Mouse (Mus musculus) thymus, postnatal 25 days (tissue): ENCODE data around the gene Fzd9.
"Not testable (repeated sequence)": the region's sequence is repeated elsewhere in the genome, so short reads cannot be mapped to it uniquely, and the experiment has no call there.

ENCODE experiments used
- DNase-seq: peaks from one replicate; pipeline ENCODE4 v3.0.0; 2022

Gene Fzd9

DNA sequence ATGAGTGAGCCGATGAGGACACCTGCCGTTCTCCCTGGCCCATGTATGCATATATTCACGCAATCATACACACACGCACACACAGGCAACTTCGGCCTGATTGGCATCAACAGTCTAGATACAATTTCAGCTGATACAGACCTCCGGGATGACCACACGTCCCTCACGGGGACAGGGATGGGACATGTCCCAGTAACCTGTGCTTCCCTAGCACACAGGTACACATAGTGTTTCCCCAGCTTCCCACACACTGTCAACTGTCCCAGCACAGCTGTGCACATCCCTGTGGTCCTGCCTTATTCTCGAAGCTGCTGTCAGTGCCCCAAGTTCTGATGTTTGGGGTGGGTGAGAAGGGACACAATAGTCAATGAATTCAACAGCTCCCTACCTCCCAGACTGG lies 3.7 kb downstream of the Fzd9 start:
- DNase-seq = no peak

DNA sequence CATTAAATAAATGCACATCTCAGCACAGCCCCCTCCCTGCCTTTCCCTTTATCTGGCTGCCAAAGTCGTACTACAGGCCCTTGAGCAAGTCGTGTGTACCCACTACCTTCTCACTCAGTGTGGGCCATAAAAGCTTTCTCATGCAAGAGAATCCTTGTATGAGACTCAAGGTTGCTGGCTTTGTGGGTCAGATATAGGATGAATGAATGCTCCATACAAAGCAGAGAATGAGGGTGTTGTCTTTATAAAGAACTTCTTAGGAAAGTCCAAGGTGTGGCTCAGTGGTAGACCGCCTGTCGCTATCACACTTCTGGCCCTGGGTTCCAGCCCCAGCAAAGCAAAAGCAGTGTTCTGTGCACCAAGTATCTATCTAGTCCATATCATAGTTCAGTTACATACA lies 4.5 kb downstream of the Fzd9 start:
- no peak for DNase-seq

DNA sequence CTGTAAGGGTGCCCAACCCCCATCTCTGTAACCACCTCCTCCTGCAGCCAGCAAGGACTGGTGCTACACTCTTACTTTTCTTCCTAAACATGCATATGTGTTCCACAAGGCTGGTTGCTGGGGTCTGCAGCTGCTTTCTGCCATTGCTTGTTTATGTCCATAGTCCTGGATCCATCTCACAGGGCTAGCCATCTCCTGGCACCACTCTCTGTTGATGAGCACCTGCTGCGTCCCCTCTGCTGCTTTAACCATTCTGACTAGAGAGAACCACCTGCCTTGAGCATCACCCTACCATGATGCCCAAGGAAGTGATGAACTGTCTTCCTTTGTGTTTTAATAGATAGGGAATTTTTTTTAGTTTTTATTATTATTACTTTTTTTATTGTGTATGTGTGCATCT lies 7.9 kb downstream of the Fzd9 start:
- no peak for DNase-seq

DNA sequence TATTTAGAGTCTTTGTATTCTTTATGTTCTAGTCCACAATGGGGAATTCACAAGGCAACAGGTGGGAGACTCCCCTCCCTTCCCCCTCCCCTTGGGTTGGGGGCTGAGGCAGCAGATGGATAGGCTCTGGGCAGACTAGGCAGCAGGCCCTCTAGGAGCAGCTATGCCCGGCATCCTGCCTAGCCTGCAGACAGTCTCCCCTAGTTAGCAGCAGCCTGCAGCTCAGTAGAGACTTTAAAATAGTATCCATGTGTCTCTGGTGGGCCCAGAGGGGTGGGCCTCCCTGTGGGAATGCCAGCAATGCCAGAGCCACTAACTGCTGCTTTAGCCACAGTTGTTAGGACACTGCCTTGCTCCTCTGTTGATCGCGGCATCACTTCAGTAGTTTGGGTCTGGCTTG lies 8.4 kb downstream of the Fzd9 start:
- DNase-seq = no peak

DNA sequence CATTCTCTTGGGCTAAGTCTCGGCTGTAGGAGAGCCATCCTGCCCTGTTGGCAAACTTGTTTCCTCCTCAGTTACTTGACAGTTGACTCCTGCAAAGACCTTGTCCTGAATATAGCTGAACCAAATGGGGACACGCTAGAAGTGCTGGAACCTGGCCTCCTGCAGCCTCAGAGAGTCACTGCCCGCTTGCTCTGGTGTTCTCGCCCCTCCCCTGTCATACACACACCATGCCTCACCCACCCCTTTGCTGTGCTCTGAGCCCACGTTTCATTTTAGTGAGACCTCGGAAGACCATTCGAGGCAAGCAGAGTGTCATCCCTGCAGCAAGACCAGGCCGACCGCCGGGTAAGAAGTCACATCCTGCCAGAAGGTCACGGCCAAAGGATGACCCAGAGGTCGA lies 8.9 kb downstream of the Fzd9 start:
- DNase-seq = no peak

DNA sequence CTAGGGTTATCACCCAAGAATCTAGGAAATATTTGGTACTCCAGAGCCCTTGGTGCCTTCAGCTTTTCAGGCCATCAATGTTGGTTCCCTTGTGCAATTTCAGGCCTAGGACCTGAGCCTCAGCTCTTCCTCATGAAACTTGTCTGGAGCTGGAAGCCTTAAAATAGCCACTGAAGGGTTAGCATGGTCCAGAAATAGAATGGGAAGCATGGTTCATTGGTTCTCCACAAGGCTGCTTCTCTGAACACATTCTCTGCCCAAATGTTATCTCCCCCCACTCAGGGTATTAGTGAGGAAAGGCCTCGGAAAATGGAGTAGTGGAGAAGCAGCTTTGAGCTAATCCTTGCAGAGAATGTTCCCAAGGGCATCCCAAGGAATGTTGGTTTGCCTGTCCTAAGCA lies 9.6 kb downstream of the Fzd9 start:
- no peak for DNase-seq

DNA sequence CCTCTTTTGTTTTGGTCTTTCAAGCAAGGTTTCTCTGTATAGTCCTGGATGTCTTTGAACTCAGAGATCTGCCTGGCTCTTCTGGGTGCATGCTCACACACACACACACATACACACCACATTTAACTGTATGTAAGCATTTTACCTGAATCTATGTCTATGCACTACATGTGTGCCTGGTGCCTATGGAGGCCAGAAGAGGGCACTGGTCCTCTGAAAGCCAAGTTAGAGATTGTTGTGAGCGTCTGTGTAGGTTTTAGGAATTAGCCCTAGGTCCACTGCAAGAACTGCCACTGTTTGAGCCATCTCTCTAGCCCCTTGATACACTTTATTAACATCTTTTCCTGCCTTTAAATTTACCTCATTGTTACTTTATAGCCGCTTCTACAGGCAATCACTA lies 12.2 kb downstream of the Fzd9 start:
- DNase-seq = no peak

DNA sequence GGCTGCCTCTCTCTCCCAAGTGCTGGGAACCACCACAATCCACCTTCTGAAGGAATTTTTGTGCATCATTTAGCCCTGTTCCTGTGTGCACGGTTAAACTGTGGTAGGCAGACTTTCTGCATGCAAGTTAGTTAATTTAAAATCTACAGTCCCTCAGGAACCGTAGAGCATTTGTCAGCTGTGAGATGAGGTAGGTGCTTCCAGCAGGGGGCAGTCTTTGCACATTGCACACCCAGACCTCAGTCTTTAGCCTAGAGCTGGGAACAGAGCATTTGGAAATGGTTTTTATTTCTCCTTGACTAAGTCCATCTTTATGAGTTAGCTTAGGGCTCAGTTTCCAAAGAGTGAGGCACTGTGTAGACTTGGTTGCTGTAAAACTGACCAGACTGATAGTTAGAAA lies 14.5 kb downstream of the Fzd9 start:
- DNase-seq = peak; percentile 57

DNA sequence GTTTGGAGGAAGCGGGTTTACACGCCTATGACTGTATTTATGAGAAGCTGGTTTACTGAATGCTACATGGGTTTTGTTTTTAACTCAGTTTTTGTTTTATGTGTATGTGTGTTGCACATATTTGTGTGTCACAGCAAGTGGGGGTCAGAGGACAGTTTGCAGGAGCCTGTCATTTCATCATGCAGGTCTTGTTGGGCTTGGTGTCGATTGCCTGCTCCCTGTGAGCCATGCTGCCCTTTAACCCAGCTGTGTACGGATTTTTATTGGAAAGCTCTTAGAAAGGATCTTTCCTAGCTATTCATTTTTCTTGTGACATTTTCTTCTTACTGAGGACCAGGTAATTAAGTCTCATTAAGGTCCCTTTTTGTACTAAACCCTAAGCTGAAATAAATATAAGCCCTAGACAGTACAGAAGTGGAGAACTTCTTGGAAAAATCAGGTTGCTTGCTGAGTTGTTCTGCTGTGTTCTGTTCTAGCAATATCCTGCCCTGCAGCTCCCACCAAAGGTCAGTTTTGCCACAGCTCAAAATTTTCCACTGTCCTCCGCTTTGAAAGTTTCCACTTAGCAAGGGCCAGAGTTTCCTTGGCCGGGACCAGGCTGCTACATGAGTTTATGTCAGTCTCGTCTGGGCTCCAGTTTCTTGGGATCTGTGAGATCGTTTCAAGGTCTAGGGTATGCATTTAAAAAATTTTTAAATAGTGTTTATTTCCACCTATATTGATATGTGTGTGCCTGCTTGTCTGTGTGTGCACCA lies 17.7 kb downstream of the Fzd9 start:
- DNase-seq = no peak

DNA sequence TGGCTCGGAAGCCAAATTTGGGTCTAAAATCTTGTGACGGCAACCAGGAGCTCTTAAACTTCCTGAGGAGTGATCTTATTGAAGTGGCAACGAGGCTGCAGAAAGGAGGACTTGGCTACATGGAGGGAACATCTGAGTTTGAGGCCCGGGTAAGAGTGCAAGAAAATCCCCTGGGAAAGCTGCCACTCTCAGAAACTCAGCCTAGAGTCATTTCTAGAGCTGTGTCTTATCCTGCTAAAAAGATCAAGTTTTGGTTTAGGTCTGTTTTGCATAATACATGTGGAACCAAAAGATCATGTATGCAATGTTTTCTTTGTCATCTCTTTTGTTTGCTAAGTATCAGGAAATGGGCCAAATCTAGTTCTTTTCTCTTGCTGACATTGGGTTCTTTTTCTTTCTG lies 20.8 kb downstream of the Fzd9 start:
- DNase-seq = no peak

DNA sequence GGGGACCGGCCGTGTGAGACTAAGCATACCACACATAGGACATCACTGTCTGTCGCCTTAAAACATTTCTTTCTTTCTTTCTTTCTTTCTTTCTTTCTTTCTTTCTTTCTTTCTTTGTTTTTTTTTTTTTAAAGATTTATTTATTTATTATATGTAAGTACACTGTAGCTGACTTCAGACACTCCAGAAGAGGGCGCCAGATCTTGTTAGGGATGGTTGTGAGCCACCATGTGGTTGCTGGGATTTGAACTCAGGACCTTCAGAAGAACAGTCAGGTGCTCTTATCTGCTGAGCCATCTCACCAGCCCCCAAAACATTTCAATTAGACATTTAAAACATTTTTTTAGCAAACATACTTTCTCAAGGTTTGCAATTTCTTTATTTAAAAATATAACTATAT lies 25.2 kb downstream of the Fzd9 start:
- DNase-seq = not testable (repeated sequence)

DNA sequence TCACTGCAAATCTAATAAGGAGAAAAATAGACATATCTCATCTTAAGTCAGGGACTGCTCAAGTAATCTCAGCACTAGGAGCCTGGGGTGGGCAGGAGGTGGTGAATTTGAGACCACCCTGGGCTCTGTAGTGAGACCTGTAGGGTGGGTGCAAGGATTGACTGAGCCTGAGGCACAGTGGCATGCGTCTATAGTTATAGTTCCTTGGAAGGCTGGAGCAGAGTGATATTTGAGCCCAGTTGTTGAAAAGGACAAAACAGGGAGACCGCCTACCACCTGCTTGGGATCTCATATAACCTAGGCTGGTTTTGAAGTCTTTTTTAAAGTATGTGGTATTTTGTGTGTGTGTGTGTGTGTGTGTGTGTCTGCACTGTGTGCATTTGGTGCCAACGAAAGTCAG lies 26.9 kb downstream of the Fzd9 start:
- DNase-seq = no peak

DNA sequence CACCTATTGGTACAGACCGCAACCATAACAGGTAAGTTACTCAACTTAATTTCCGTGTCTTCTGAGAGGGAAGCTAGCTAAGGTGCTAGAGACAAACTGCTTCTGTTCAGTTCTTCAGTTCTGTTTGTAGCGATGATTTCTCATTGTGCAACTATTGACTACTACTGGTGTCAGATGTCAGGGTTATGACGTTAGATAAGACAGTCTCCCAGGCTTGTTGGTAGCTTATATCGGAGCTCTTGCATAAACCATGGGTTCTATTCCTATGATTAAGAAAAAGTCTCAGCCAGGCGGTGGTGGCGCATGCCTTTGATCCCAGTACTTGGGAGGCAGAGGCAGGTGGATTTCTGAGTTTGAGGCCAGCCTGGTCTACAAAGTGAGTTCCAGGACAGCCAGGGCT lies 29.0 kb downstream of the Fzd9 start:
- no peak for DNase-seq

DNA sequence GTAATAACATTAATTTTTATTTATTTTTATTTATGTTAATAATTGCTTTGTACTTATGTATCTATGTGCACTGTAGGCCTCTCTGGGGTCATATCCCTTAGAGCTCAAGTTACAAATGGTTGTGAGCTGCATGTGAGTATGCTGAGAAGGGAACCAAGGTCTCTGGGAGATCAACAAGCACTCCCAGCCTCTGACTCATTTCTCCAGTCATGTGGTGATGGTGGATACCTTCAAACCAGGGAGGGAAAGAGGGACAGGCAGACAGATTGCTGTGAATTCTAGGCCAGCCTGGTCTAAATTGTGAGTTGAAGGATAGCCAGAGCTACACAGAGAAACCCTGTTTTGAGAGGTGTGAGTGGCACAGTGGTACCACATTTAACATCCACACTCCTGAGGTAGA lies 30.1 kb downstream of the Fzd9 start:
- no peak for DNase-seq

DNA sequence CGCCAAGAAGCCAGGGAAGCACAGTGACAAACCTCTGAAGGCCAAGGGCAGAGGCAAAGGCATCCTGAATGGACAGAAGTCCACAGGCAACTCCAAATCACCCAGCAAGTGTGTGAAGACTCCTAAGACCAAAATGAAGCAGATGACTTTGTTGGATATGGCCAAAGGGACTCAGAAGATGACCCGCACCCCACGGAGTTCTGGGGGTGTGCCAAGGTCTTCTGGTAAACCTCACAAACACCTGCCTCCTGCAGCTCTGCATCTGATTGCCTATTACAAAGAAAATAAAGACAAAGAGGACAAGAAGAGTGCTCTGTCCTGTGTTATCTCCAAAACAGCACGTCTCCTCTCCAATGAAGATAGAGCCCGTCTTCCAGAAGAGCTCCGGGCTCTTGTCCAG lies 34.2 kb downstream of the Fzd9 start:
- DNase-seq = no peak

DNA sequence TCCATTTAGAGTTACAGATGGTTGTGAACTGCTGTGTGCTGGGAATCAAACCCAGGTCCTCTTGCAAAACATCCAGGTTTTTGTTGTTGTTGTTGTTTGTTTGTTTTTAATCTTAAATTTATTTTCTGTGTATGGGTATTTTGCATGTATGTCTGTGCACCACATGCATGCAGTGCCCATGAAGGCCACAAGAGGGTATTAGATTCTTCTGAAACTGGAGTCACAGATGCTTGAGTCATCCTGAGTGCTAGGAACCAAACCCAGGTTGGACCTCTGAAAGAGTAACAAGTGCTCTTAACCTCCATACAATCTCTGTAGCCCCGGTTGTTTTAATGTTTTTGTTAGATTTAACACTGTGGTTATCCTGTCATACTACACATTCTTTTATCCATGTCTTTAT lies 42.8 kb downstream of the Fzd9 start:
- DNase-seq = peak; percentile 15

DNA sequence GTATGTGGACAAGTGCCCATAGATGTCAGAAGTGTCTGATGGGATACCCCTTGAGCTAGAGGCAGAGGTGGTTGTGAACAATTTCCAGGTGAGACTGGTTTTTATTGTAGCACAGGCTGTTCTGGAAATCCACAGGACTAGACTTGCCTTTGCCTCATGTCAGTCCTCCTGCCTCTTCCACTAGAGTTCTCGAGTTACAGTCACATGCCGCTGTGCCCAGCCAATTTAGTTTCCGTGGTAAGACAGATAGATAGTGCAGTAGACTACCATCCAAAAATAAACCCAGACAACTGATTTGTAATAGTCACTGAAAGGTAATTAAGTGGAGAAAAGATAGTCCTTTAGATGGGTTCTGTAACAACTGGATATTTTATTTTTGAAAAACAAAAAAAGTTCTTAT lies 48.3 kb downstream of the Fzd9 start:
- DNase-seq = no peak
